Mouse (Mus musculus) forelimb bud, embryonic 11.5 days (tissue): ENCODE results near the gene Gca.

Experiments
- DNase-seq: peaks from one replicate; pipeline ENCODE4 v3.0.0-alpha.2; 2012; ENCODE audit warnings: low read depth, low spot score

The Gca gene

GRCm38 (mm10) chr2:62664135-62664670, at the start of gene Gca:
TSS of gene Gca (plus strand) at chr2:62664285.
- peak; percentile 59 for DNase-seq

GRCm38 (mm10) chr2:62618934-62619341, 45.1 kb upstream of the Gca start:
- DNase-seq: no peak

GRCm38 (mm10) chr2:62619679-62620078, 44.4 kb upstream of the Gca start:
- no peak for DNase-seq

GRCm38 (mm10) chr2:62623024-62623441, 41.1 kb upstream of the Gca start:
- no peak for DNase-seq

GRCm38 (mm10) chr2:62627728-62628127, 36.4 kb upstream of the Gca start:
- no peak for DNase-seq

- no peak for DNase-seq
Observed at GRCm38 (mm10) chr2:62628356-62628755, 35.7 kb upstream of the Gca start.

- DNase-seq: peak; percentile 39
Observed at GRCm38 (mm10) chr2:62630446-62630845, 33.6 kb upstream of the Gca start.

- DNase-seq: no peak
Observed at GRCm38 (mm10) chr2:62639869-62640268, 24.2 kb upstream of the Gca start.

- peak; percentile 33 for DNase-seq
Observed at GRCm38 (mm10) chr2:62643405-62644305, 20.4 kb upstream of the Gca start.

GRCm38 (mm10) chr2:62644891-62645290, 19.2 kb upstream of the Gca start:
- no peak for DNase-seq

- no peak for DNase-seq
Observed at GRCm38 (mm10) chr2:62645475-62645874, 18.6 kb upstream of the Gca start.

GRCm38 (mm10) chr2:62646014-62646645, 18.0 kb upstream of the Gca start, which contains the start of gene Ifih1:
TSS of gene Ifih1 (minus strand) at chr2:62646255.
- DNase-seq: peak; percentile 29

- no peak for DNase-seq
Observed at GRCm38 (mm10) chr2:62646671-62647289, 17.3 kb upstream of the Gca start.

GRCm38 (mm10) chr2:62651890-62652289, 12.2 kb upstream of the Gca start:
- DNase-seq: no peak

- no peak for DNase-seq
Observed at GRCm38 (mm10) chr2:62652466-62652865, 11.6 kb upstream of the Gca start.

- no peak for DNase-seq
Observed at GRCm38 (mm10) chr2:62654519-62655338, 9.4 kb upstream of the Gca start.

GRCm38 (mm10) chr2:62656072-62656471, 8.0 kb upstream of the Gca start:
- DNase-seq: no peak

- no peak for DNase-seq
Observed at GRCm38 (mm10) chr2:62660565-62660964, 3.5 kb upstream of the Gca start.

- DNase-seq: no peak
Observed at GRCm38 (mm10) chr2:62662560-62662959, 1.5 kb upstream of the Gca start.

GRCm38 (mm10) chr2:62664839-62665238, 754 bp downstream of the Gca start:
- DNase-seq: no peak

- no peak for DNase-seq
Observed at GRCm38 (mm10) chr2:62665536-62665935, 1.5 kb downstream of the Gca start.
